Mouse (Mus musculus): ENCODE results near the gene Trmt2b. TPM values are rescaled to one million over a fixed set of nuclear protein-coding genes. Genes with fewer than 3 reads are reported as not detected.
A peak's percentile ranks its signal among the peaks of the same experiment; 100 is the strongest.
"Not testable (repeated sequence)": the region's sequence is repeated elsewhere in the genome, so short reads cannot be mapped to it uniquely, and the experiment has no call there.

Trmt2b gene
- polyA plus RNA-seq, 1 experiment from 2014 or later = 13.8 TPM

GRCm38 (mm10) chrX:134275715-134276114, 1.1 kb downstream of the Trmt2b start:
- WGBS (ENCODE audit: missing documents) = 53% methylated on average over 5 of the region's 6 CpGs
- Histone ChIP-seq H3K4me3 (ENCODE audit: inconsistent target) (peak overlapping the region; percentile 41; the same call in 1 of the 2 replicates), H3K36me3 (ENCODE audit: inconsistent target) (no peaks in the 10 kb centered on the region), H3K27ac (no peak overlapping the region), H3K79me2 (ENCODE audit: inconsistent target) (peaks cover 9% of the 10 kb centered on the region; the same call in 1 of the 2 replicates)

GRCm38 (mm10) chrX:134262129-134262528, 14.7 kb downstream of the Trmt2b start:
- no peaks in the 10 kb centered on the region for H3K79me2 ChIP-seq (ENCODE audit: inconsistent target)
- H3K36me3 ChIP-seq (ENCODE audit: inconsistent target) = 0 out of 2 replicates have a peak, but pooled peaks cover 7% of the 10 kb centered on the region
- H3K4me3 ChIP-seq (ENCODE audit: inconsistent target) = no peak overlapping the region
- no peak overlapping the region for H3K27ac ChIP-seq
- WGBS (ENCODE audit: missing documents) = 87% methylated on average over 11 of the region's 11 CpGs

GRCm38 (mm10) chrX:134261191-134261590, 15.6 kb downstream of the Trmt2b start:
- Histone ChIP-seq H3K36me3 (ENCODE audit: inconsistent target) (0 out of 2 replicates have a peak, but pooled peaks cover 7% of the 10 kb centered on the region), H3K4me3 (ENCODE audit: inconsistent target) (no peak overlapping the region), H3K79me2 (ENCODE audit: inconsistent target) (no peaks in the 10 kb centered on the region), H3K27ac (no peak overlapping the region)
- 87% methylated on average over 5 of the region's 5 CpGs for WGBS (ENCODE audit: missing documents)

GRCm38 (mm10) chrX:134248202-134248601, 28.6 kb downstream of the Trmt2b start:
- H3K36me3 ChIP-seq (ENCODE audit: inconsistent target) = no peaks in the 10 kb centered on the region; the same call in 1 of the 2 replicates
- 96% methylated on average over 2 of the region's 2 CpGs for WGBS (ENCODE audit: missing documents)

GRCm38 (mm10) chrX:134245946-134246345, 30.8 kb downstream of the Trmt2b start:
- 92% methylated on average over 7 of the region's 10 CpGs for WGBS (ENCODE audit: missing documents)
- Histone ChIP-seq H3K79me2 (ENCODE audit: inconsistent target) (no peaks in the 10 kb centered on the region), H3K4me3 (ENCODE audit: inconsistent target) (no peak overlapping the region), H3K36me3 (ENCODE audit: inconsistent target) (no peaks in the 10 kb centered on the region; the same call in 1 of the 2 replicates), H3K27ac (no peak overlapping the region)

More at GRCm38 (mm10) chrX:134248202-134248601, 28.6 kb downstream of the Trmt2b start:
- no peak overlapping the region for H3K4me3 ChIP-seq (ENCODE audit: inconsistent target)
- no peak overlapping the region for H3K27ac ChIP-seq
- H3K79me2 ChIP-seq (ENCODE audit: inconsistent target) = no peaks in the 10 kb centered on the region

GRCm38 (mm10) chrX:134238266-134238665, 38.5 kb downstream of the Trmt2b start:
- Histone ChIP-seq H3K36me3 (ENCODE audit: inconsistent target) (peaks cover 5% of the 10 kb centered on the region; the same call in 1 of the 2 replicates), H3K4me3 (ENCODE audit: inconsistent target) (no peak overlapping the region), H3K27ac (no peak overlapping the region), H3K79me2 (ENCODE audit: inconsistent target) (no peaks in the 10 kb centered on the region)
- 65% methylated on average over 10 of the region's 10 CpGs for WGBS (ENCODE audit: missing documents)

GRCm38 (mm10) chrX:134233048-134233447, 43.7 kb downstream of the Trmt2b start:
- Histone ChIP-seq H3K27ac (no peak overlapping the region), H3K79me2 (ENCODE audit: inconsistent target) (no peaks in the 10 kb centered on the region), H3K4me3 (ENCODE audit: inconsistent target) (no peak overlapping the region), H3K36me3 (ENCODE audit: inconsistent target) (no peaks in the 10 kb centered on the region; the same call in 1 of the 2 replicates)
- 83% methylated on average over 1 of the region's 1 CpGs for WGBS (ENCODE audit: missing documents)

GRCm38 (mm10) chrX:134221856-134222255, 54.9 kb downstream of the Trmt2b start, which contains the start of gene Nox1:
TSS of gene Nox1 (minus strand) at chrX:134221956.
- no peaks in the 10 kb centered on the region for H3K79me2 ChIP-seq (ENCODE audit: inconsistent target)
- no peaks in the 10 kb centered on the region; the same call in 1 of the 2 replicates for H3K36me3 ChIP-seq (ENCODE audit: inconsistent target)
- no peak within 1 kb of the TSS for H3K4me3 ChIP-seq (ENCODE audit: inconsistent target)
- no peak within 1 kb of the TSS for H3K27ac ChIP-seq
- WGBS (ENCODE audit: missing documents) = 80% methylated on average over 4 of the region's 4 CpGs

GRCm38 (mm10) chrX:134220618-134221017, 56.2 kb downstream of the Trmt2b start:
- Histone ChIP-seq H3K4me3 (ENCODE audit: inconsistent target) (no peak overlapping the region), H3K36me3 (ENCODE audit: inconsistent target) (no peaks in the 10 kb centered on the region; the same call in 1 of the 2 replicates), H3K27ac (no peak overlapping the region), H3K79me2 (ENCODE audit: inconsistent target) (no peaks in the 10 kb centered on the region)
- WGBS (ENCODE audit: missing documents) = 93% methylated on average over 3 of the region's 3 CpGs

GRCm38 (mm10) chrX:134218161-134218560, 58.6 kb downstream of the Trmt2b start:
- Histone ChIP-seq H3K36me3 (ENCODE audit: inconsistent target) (no peaks in the 10 kb centered on the region), H3K79me2 (ENCODE audit: inconsistent target) (no peaks in the 10 kb centered on the region), H3K27ac (no peak overlapping the region), H3K4me3 (ENCODE audit: inconsistent target) (no peak overlapping the region)
- WGBS (ENCODE audit: missing documents) = 97% methylated on average over 4 of the region's 4 CpGs

GRCm38 (mm10) chrX:134211151-134211642, 65.6 kb downstream of the Trmt2b start:
- no peaks in the 10 kb centered on the region for H3K79me2 ChIP-seq (ENCODE audit: inconsistent target)
- H3K27ac ChIP-seq = no peak overlapping the region
- no peaks in the 10 kb centered on the region for H3K36me3 ChIP-seq (ENCODE audit: inconsistent target)
- H3K4me3 ChIP-seq (ENCODE audit: inconsistent target) = no peak overlapping the region
- 96% methylated on average over 6 of the region's 7 CpGs for WGBS (ENCODE audit: missing documents)

- Histone ChIP-seq H3K4me3 (ENCODE audit: inconsistent target) (no peak overlapping the region), H3K27ac (no peak overlapping the region), H3K36me3 (ENCODE audit: inconsistent target) (no peaks in the 10 kb centered on the region), H3K79me2 (ENCODE audit: inconsistent target) (no peaks in the 10 kb centered on the region)
- 86% methylated on average over 2 of the region's 2 CpGs for WGBS (ENCODE audit: missing documents)
Measured at GRCm38 (mm10) chrX:134208491-134208890, 68.3 kb downstream of the Trmt2b start.

- H3K36me3 ChIP-seq (ENCODE audit: inconsistent target); H3K4me3 ChIP-seq (ENCODE audit: inconsistent target); H3K27ac ChIP-seq; H3K79me2 ChIP-seq (ENCODE audit: inconsistent target): not testable (repeated sequence)
- WGBS (ENCODE audit: missing documents) = 100% methylated on average over 3 of the region's 9 CpGs
Measured at GRCm38 (mm10) chrX:134187201-134187600, 89.6 kb downstream of the Trmt2b start, which contains the start of gene Arl13a. TSS of gene Arl13a (plus strand) at chrX:134187501.

- Histone ChIP-seq H3K4me3 (ENCODE audit: inconsistent target) (no peak overlapping the region), H3K27ac (no peak overlapping the region), H3K36me3 (ENCODE audit: inconsistent target) (no peaks in the 10 kb centered on the region), H3K79me2 (ENCODE audit: inconsistent target) (no peaks in the 10 kb centered on the region)
- WGBS (ENCODE audit: missing documents) = 86% methylated on average over 1 of the region's 1 CpGs
Measured at GRCm38 (mm10) chrX:134174699-134175098, 102.1 kb downstream of the Trmt2b start.
